Mouse (Mus musculus): ENCODE results near the gene Pak6. TPM values are rescaled to one million over a fixed set of nuclear protein-coding genes. Genes with fewer than 3 reads are reported as not detected.

The Pak6 gene
- polyA plus RNA-seq, 1 experiment from 2014 or later: 14.0 TPM

DNA sequence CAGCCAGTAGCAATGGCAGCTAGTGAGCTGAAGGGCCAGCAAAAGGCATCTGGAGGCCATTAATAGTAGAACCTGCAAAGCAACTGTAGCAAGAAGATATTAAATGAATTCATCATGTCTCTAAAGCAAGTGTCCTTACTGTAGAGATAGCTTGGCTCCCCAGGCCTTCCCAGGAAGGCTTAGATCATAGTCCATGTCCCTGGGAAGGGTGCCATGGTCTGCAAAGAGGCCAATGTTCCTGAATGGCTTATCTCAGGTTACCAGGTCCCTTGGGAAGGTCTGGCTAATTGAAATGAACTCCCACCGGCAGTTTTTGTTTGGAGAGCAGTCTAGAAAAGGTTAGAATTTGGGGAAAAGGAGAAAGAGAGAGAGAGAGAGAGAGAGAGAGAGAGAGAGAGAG, 8.6 kb downstream of the Pak6 start:
- H3K9me3 ChIP-seq (replicated peaks; ENCODE audit: control insufficient read depth, low read length): no peaks in the 10 kb centered on the region
- WGBS: 84% methylated on average over 1 of the region's 1 CpGs
- no peak overlapping the region for H3K27ac ChIP-seq (ENCODE audit: low read depth, low read length)
- ATAC-seq (no peak), DNase-seq (ENCODE audit: low spot score) (no peak)
- no peak overlapping the region for H3K4me3 ChIP-seq (ENCODE audit: low read depth, low read length)
- peaks cover 3% of the 10 kb centered on the region; the same call in 1 of the 2 replicates for H3K4me1 ChIP-seq (ENCODE audit: control insufficient read depth, insufficient read depth, low read length)
- H3K36me3 ChIP-seq (ENCODE audit: control insufficient read depth, insufficient read depth, low read length): no peaks in the 10 kb centered on the region
- no peak overlapping the region for H3K4me2 ChIP-seq (ENCODE audit: low read length)
- H3K27me3 ChIP-seq (replicated peaks; ENCODE audit: control insufficient read depth, insufficient read depth, low read length): peaks cover 21% of the 10 kb centered on the region
- no peak overlapping the region for H3K9ac ChIP-seq (ENCODE audit: low read length)

GRCm38 (mm10) chr2:118673686-118674465, 10.8 kb downstream of the Pak6 start:
- Histone ChIP-seq H3K9me3 (replicated peaks; ENCODE audit: control insufficient read depth, low read length) (no peaks in the 10 kb centered on the region), H3K27me3 (replicated peaks; ENCODE audit: control insufficient read depth, insufficient read depth, low read length) (peaks cover 42% of the 10 kb centered on the region), H3K4me1 (ENCODE audit: control insufficient read depth, insufficient read depth, low read length) (peaks cover 12% of the 10 kb centered on the region; the same call in 1 of the 2 replicates), H3K36me3 (ENCODE audit: control insufficient read depth, insufficient read depth, low read length) (no peaks in the 10 kb centered on the region), H3K9ac (ENCODE audit: low read length) (no peak overlapping the region), H3K4me2 (ENCODE audit: low read length) (no peak overlapping the region), H3K4me3 (ENCODE audit: low read depth, low read length) (no peak overlapping the region), H3K27ac (ENCODE audit: low read depth, low read length) (no peak overlapping the region)
- ATAC-seq (no peak), DNase-seq (ENCODE audit: low spot score) (no peak)
- 18% methylated on average over 15 of the region's 15 CpGs for WGBS

DNA sequence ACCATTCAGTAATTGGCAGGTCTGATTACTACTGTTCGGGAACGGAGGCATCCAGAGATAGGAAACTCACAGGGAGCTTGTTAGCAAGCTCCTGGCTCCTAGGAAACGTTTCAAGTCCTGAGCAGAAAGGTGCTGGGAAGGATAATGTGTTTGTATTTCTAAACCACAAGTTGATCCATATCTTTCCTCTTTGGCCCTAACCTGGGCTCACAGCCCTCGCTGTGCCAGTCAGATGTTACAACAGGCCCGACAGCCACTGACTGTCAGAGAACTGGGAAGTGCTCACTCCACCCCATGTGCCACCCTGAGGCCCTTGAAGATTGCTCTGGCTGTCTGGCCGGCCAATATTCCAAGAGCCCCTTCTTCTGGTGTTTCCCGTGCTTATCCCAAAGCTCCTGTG, 11.4 kb downstream of the Pak6 start:
- WGBS: 14% methylated on average over 7 of the region's 7 CpGs
- peaks cover 44% of the 10 kb centered on the region for H3K27me3 ChIP-seq (replicated peaks; ENCODE audit: control insufficient read depth, insufficient read depth, low read length)

GRCm38 (mm10) chr2:118676839-118677741, 14.0 kb downstream of the Pak6 start:
- Histone ChIP-seq H3K9me3 (replicated peaks; ENCODE audit: control insufficient read depth, low read length) (no peaks in the 10 kb centered on the region), H3K27me3 (replicated peaks; ENCODE audit: control insufficient read depth, insufficient read depth, low read length) (peaks cover 44% of the 10 kb centered on the region), H3K9ac (ENCODE audit: low read length) (peak overlapping the region; percentile 68), H3K4me1 (ENCODE audit: control insufficient read depth, insufficient read depth, low read length) (peaks cover 12% of the 10 kb centered on the region; the same call in 1 of the 2 replicates), H3K4me2 (ENCODE audit: low read length) (peak overlapping the region; percentile 96), H3K4me3 (ENCODE audit: low read depth, low read length) (peak overlapping the region; percentile 52), H3K27ac (ENCODE audit: low read depth, low read length) (no peak overlapping the region), H3K36me3 (ENCODE audit: control insufficient read depth, insufficient read depth, low read length) (no peaks in the 10 kb centered on the region)
- DNase-seq (ENCODE audit: low spot score): peak; percentile 50
- WGBS: 1% methylated on average over 83 of the region's 89 CpGs
- ATAC-seq: peak; percentile 68

More for the DNA sequence above, 11.4 kb downstream of the Pak6 start:
- Histone ChIP-seq H3K4me3 (ENCODE audit: low read depth, low read length) (no peak overlapping the region), H3K9ac (ENCODE audit: low read length) (no peak overlapping the region), H3K4me1 (ENCODE audit: control insufficient read depth, insufficient read depth, low read length) (peaks cover 12% of the 10 kb centered on the region; the same call in 1 of the 2 replicates), H3K4me2 (ENCODE audit: low read length) (no peak overlapping the region), H3K9me3 (replicated peaks; ENCODE audit: control insufficient read depth, low read length) (no peaks in the 10 kb centered on the region), H3K36me3 (ENCODE audit: control insufficient read depth, insufficient read depth, low read length) (no peaks in the 10 kb centered on the region), H3K27ac (ENCODE audit: low read depth, low read length) (no peak overlapping the region)
- DNase-seq (ENCODE audit: low spot score) (no peak), ATAC-seq (no peak)

DNA sequence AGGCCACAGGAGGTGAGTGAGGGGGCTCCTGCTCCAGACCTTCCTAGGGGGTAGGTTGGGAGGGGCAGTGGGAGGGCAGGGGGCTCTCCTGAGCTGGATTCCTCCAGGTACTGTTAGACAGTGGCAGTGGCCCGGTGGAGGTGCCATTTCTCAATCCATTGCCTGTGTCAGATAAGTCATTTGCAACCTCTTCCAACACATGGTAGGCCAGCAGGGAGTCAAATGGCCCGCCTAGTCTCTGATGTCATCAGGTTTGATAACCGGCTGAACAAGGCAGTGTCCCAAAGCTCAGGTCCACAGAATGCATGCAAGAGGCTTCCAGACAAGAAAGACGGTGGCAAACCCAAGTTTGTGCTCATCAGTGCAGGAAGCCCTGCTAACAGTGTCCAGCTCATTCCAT, 14.7 kb downstream of the Pak6 start:
- Histone ChIP-seq H3K4me3 (ENCODE audit: low read depth, low read length) (peak overlapping the region; percentile 52), H3K9ac (ENCODE audit: low read length) (peak overlapping the region; percentile 68), H3K9me3 (replicated peaks; ENCODE audit: control insufficient read depth, low read length) (no peaks in the 10 kb centered on the region), H3K4me2 (ENCODE audit: low read length) (peak overlapping the region; percentile 96), H3K4me1 (ENCODE audit: control insufficient read depth, insufficient read depth, low read length) (peaks cover 12% of the 10 kb centered on the region; the same call in 1 of the 2 replicates), H3K27ac (ENCODE audit: low read depth, low read length) (no peak overlapping the region), H3K36me3 (ENCODE audit: control insufficient read depth, insufficient read depth, low read length) (no peaks in the 10 kb centered on the region), H3K27me3 (replicated peaks; ENCODE audit: control insufficient read depth, insufficient read depth, low read length) (peaks cover 44% of the 10 kb centered on the region)
- DNase-seq (ENCODE audit: low spot score): no peak
- 0 out of 2 replicates have a peak, but pooled peaks have one; percentile 11 for ATAC-seq
- 18% methylated on average over 4 of the region's 4 CpGs for WGBS

- H3K4me2 ChIP-seq (ENCODE audit: low read length): no peak overlapping the region
- DNase-seq (ENCODE audit: low spot score) (no peak), ATAC-seq (no peak)
- no peak overlapping the region for H3K9ac ChIP-seq (ENCODE audit: low read length)
- H3K27ac ChIP-seq (ENCODE audit: low read depth, low read length): no peak overlapping the region
- no peaks in the 10 kb centered on the region for H3K9me3 ChIP-seq (replicated peaks; ENCODE audit: control insufficient read depth, low read length)
- H3K27me3 ChIP-seq (replicated peaks; ENCODE audit: control insufficient read depth, insufficient read depth, low read length): peaks cover 39% of the 10 kb centered on the region
- peaks cover 12% of the 10 kb centered on the region; the same call in 1 of the 2 replicates for H3K4me1 ChIP-seq (ENCODE audit: control insufficient read depth, insufficient read depth, low read length)
- H3K36me3 ChIP-seq (ENCODE audit: control insufficient read depth, insufficient read depth, low read length): no peaks in the 10 kb centered on the region
- WGBS: 84% methylated on average over 3 of the region's 3 CpGs
- H3K4me3 ChIP-seq (ENCODE audit: low read depth, low read length): no peak overlapping the region
Observed at GRCm38 (mm10) chr2:118679577-118679976, 16.5 kb downstream of the Pak6 start.

GRCm38 (mm10) chr2:118680926-118681325, 17.8 kb downstream of the Pak6 start:
- peaks cover 12% of the 10 kb centered on the region; the same call in 1 of the 2 replicates for H3K4me1 ChIP-seq (ENCODE audit: control insufficient read depth, insufficient read depth, low read length)
- peaks cover 30% of the 10 kb centered on the region for H3K27me3 ChIP-seq (replicated peaks; ENCODE audit: control insufficient read depth, insufficient read depth, low read length)
- 91% methylated on average over 6 of the region's 6 CpGs for WGBS
- no peak overlapping the region for H3K27ac ChIP-seq (ENCODE audit: low read depth, low read length)
- no peak for DNase-seq (ENCODE audit: low spot score)
- H3K36me3 ChIP-seq (ENCODE audit: control insufficient read depth, insufficient read depth, low read length): no peaks in the 10 kb centered on the region
- no peak overlapping the region for H3K4me3 ChIP-seq (ENCODE audit: low read depth, low read length)
- no peak for ATAC-seq
- no peak overlapping the region for H3K4me2 ChIP-seq (ENCODE audit: low read length)
- H3K9me3 ChIP-seq (replicated peaks; ENCODE audit: control insufficient read depth, low read length): no peaks in the 10 kb centered on the region
- H3K9ac ChIP-seq (ENCODE audit: low read length): no peak overlapping the region

GRCm38 (mm10) chr2:118682544-118683260, 19.6 kb downstream of the Pak6 start:
- H3K27ac ChIP-seq (ENCODE audit: low read depth, low read length): no peak overlapping the region
- no peaks in the 10 kb centered on the region for H3K9me3 ChIP-seq (replicated peaks; ENCODE audit: control insufficient read depth, low read length)
- no peak overlapping the region for H3K4me2 ChIP-seq (ENCODE audit: low read length)
- ATAC-seq: no peak
- no peak for DNase-seq (ENCODE audit: low spot score)
- 46% methylated on average over 8 of the region's 8 CpGs for whole genome bisulfite sequencing
- no peak overlapping the region for H3K4me3 ChIP-seq (ENCODE audit: low read depth, low read length)
- no peak overlapping the region for H3K9ac ChIP-seq (ENCODE audit: low read length)
- H3K36me3 ChIP-seq (ENCODE audit: control insufficient read depth, insufficient read depth, low read length): no peaks in the 10 kb centered on the region
- H3K4me1 ChIP-seq (ENCODE audit: control insufficient read depth, insufficient read depth, low read length): peaks cover under 1% of the 10 kb centered on the region; the same call in 1 of the 2 replicates
- H3K27me3 ChIP-seq (replicated peaks; ENCODE audit: control insufficient read depth, insufficient read depth, low read length): peaks cover 13% of the 10 kb centered on the region

All from forebrain, embryonic 14.5 days (tissue).